Mouse (Mus musculus): ENCODE measurements around the gene Coq5. TPM values are rescaled to one million over a fixed set of nuclear protein-coding genes. Genes with fewer than 3 reads are reported as not detected.

The Coq5 gene
- total and polyA plus RNA-seq, 2 experiments from 2014 or later = 41.7 to 45.2 TPM

- Histone ChIP-seq H3K4me2 (ENCODE audit: low read depth) (peak within 1 kb of the TSS; percentile 70), H3K27me3 (ENCODE audit: insufficient read depth, low read length) (no peaks in the 10 kb centered on the region), H3K27ac (ENCODE audit: low read depth, low read length) (peak within 1 kb of the TSS; percentile 62), H3K4me3 (ENCODE audit: low read depth, low read length) (peak within 1 kb of the TSS; percentile 60), H3K9me3 (ENCODE audit: low read length) (no peaks in the 10 kb centered on the region), H3K36me3 (ENCODE audit: insufficient read depth) (peaks cover 39% of the 10 kb centered on the region), H3K4me1 (ENCODE audit: insufficient read depth) (peaks cover 13% of the 10 kb centered on the region), H3K9ac (peak within 1 kb of the TSS; percentile 87)
- TF ChIP-seq CTCF (IDR thresholded peaks at IDR 0.05; ENCODE audit: low read depth) = no peak
- peak; percentile 96 for ATAC-seq
- peak; percentile 95 for DNase-seq
- WGBS = 3% methylated on average over 62 of the region's 62 CpGs
Observed at GRCm38 (mm10) chr5:115340577-115341313, 61.3 kb downstream of the Coq5 start, which contains the start of the genes Gatc and Triap1. Gatc (minus strand) TSS chr5:115341178. Triap1 (plus strand) TSS chr5:115341225.

- H3K27me3 ChIP-seq (ENCODE audit: insufficient read depth, low read length) = no peaks in the 10 kb centered on the region
- WGBS = 13% methylated on average over 36 of the region's 36 CpGs
- no peak for DNase-seq
Observed at GRCm38 (mm10) chr5:115341314-115342165, 62.1 kb downstream of the Coq5 start.

More at GRCm38 (mm10) chr5:115341314-115342165, 62.1 kb downstream of the Coq5 start:
- H3K4me3 ChIP-seq (ENCODE audit: low read depth, low read length) = peak overlapping the region; percentile 60
- peak; percentile 55 for ATAC-seq
- TF ChIP-seq CTCF (IDR thresholded peaks at IDR 0.05; ENCODE audit: low read depth) = no peak
- peak overlapping the region; percentile 62; the same call in 1 of the 2 replicates for H3K27ac ChIP-seq (ENCODE audit: low read depth, low read length)
- H3K36me3 ChIP-seq (ENCODE audit: insufficient read depth) = peaks cover 43% of the 10 kb centered on the region
- H3K9ac ChIP-seq = peak overlapping the region; percentile 87
- H3K4me1 ChIP-seq (ENCODE audit: insufficient read depth) = peaks cover 13% of the 10 kb centered on the region
- H3K9me3 ChIP-seq (ENCODE audit: low read length) = no peaks in the 10 kb centered on the region
- H3K4me2 ChIP-seq (ENCODE audit: low read depth) = peak overlapping the region; percentile 70

Other genes with a start within 250 kb of the Coq5 start
- gene Gm10401, start 181.4 kb upstream of the Coq5 start, total RNA-seq (2014; rRNA removed) = not detected in 2 replicates
- 32.5 and 44.0 TPM in 2 replicates for gene Gm10401, start 181.4 kb upstream of the Coq5 start, polyA plus RNA-seq (2015; fragmentation: Nextera tagmentation; extraction: Ambion mirVana)
- 11.8 and 13.9 TPM in 2 replicates for gene Acads, start 160.3 kb upstream of the Coq5 start, total RNA-seq (2014; rRNA removed)
- 12.1 and 12.5 TPM in 2 replicates for gene Acads, start 160.3 kb upstream of the Coq5 start, polyA plus RNA-seq (2015; fragmentation: Nextera tagmentation; extraction: Ambion mirVana)
- 24.7 and 27.2 TPM in 2 replicates for gene Unc119b, start 144.7 kb upstream of the Coq5 start, total RNA-seq (2014; rRNA removed)
- 17.4 and 20.3 TPM in 2 replicates for gene Unc119b, start 144.7 kb upstream of the Coq5 start, polyA plus RNA-seq (2015; fragmentation: Nextera tagmentation; extraction: Ambion mirVana)
- 49.9 and 58.6 TPM in 2 replicates for gene Mlec, start 121.5 kb upstream of the Coq5 start, total RNA-seq (2014; rRNA removed)
- gene Mlec, start 121.5 kb upstream of the Coq5 start, polyA plus RNA-seq (2015; fragmentation: Nextera tagmentation; extraction: Ambion mirVana) = 8.4 and 15.7 TPM in 2 replicates
- 28.1 and 31.5 TPM in 2 replicates for gene Cabp1, start 85.3 kb upstream of the Coq5 start, total RNA-seq (2014; rRNA removed)
- gene Cabp1, start 85.3 kb upstream of the Coq5 start, polyA plus RNA-seq (2015; fragmentation: Nextera tagmentation; extraction: Ambion mirVana) = 12.6 and 19.4 TPM in 2 replicates
- gene Pop5, start 43.8 kb upstream of the Coq5 start, total RNA-seq (2014; rRNA removed) = 32.8 and 40.8 TPM in 2 replicates
- 85.9 and 96.6 TPM in 2 replicates for gene Pop5, start 43.8 kb upstream of the Coq5 start, polyA plus RNA-seq (2015; fragmentation: Nextera tagmentation; extraction: Ambion mirVana)
- gene Rnf10, start 6.8 kb upstream of the Coq5 start, total RNA-seq (2014; rRNA removed) = 91.4 and 106 TPM in 2 replicates
- gene Rnf10, start 6.8 kb upstream of the Coq5 start, polyA plus RNA-seq (2015; fragmentation: Nextera tagmentation; extraction: Ambion mirVana) = 150 and 169 TPM in 2 replicates
- 259 and 351 TPM in 2 replicates for gene Dynll1, start 21.3 kb downstream of the Coq5 start, total RNA-seq (2014; rRNA removed)
- gene Dynll1, start 21.3 kb downstream of the Coq5 start, polyA plus RNA-seq (2015; fragmentation: Nextera tagmentation; extraction: Ambion mirVana) = 1,192 and 1,422 TPM in 2 replicates
- gene Srsf9, start 47.5 kb downstream of the Coq5 start, total RNA-seq (2014; rRNA removed) = 43.7 and 49.9 TPM in 2 replicates
- gene Srsf9, start 47.5 kb downstream of the Coq5 start, polyA plus RNA-seq (2015; fragmentation: Nextera tagmentation; extraction: Ambion mirVana) = 112 and 117 TPM in 2 replicates
- 21.8 and 25.5 TPM in 2 replicates for gene Gatc, start 61.5 kb downstream of the Coq5 start, total RNA-seq (2014; rRNA removed)
- 34.8 and 40.2 TPM in 2 replicates for gene Gatc, start 61.5 kb downstream of the Coq5 start, polyA plus RNA-seq (2015; fragmentation: Nextera tagmentation; extraction: Ambion mirVana)
- gene Triap1, start 61.6 kb downstream of the Coq5 start, total RNA-seq (2014; rRNA removed) = 17.3 and 22.8 TPM in 2 replicates
- gene Triap1, start 61.6 kb downstream of the Coq5 start, polyA plus RNA-seq (2015; fragmentation: Nextera tagmentation; extraction: Ambion mirVana) = 60.5 and 68.0 TPM in 2 replicates
- 628 and 701 TPM in 2 replicates for gene Cox6a1, start 69.3 kb downstream of the Coq5 start, total RNA-seq (2014; rRNA removed)
- 1,510 and 1,858 TPM in 2 replicates for gene Cox6a1, start 69.3 kb downstream of the Coq5 start, polyA plus RNA-seq (2015; fragmentation: Nextera tagmentation; extraction: Ambion mirVana)
- gene Msi1, start 149.9 kb downstream of the Coq5 start, total RNA-seq (2014; rRNA removed) = 53.8 and 65.9 TPM in 2 replicates
- gene Msi1, start 149.9 kb downstream of the Coq5 start, polyA plus RNA-seq (2015; fragmentation: Nextera tagmentation; extraction: Ambion mirVana) = 48.2 and 49.9 TPM in 2 replicates
- not detected in 2 replicates for gene Pla2g1b, start 186.6 kb downstream of the Coq5 start, total RNA-seq (2014; rRNA removed)
- gene Pla2g1b, start 186.6 kb downstream of the Coq5 start, polyA plus RNA-seq (2015; fragmentation: Nextera tagmentation; extraction: Ambion mirVana) = not detected in 2 replicates
- gene Sirt4, start 205.1 kb downstream of the Coq5 start, total RNA-seq (2014; rRNA removed) = 34.5 and 36.3 TPM in 2 replicates
- gene Sirt4, start 205.1 kb downstream of the Coq5 start, polyA plus RNA-seq (2015; fragmentation: Nextera tagmentation; extraction: Ambion mirVana) = 18.3 and 18.8 TPM in 2 replicates
- gene Pxn, start 227.0 kb downstream of the Coq5 start, total RNA-seq (2014; rRNA removed) = 23.5 and 29.8 TPM in 2 replicates
- gene Pxn, start 227.0 kb downstream of the Coq5 start, polyA plus RNA-seq (2015; fragmentation: Nextera tagmentation; extraction: Ambion mirVana) = 14.1 and 14.8 TPM in 2 replicates